Mouse (Mus musculus): ENCODE measurements at regions not wholly inside any gene's neighbourhood (a gene's known extent, or its start where the extent isn't known, plus 50 kb on each side); places are given as distances from the start of the nearest gene placed in this dataset.
A peak's percentile ranks its signal among the peaks of the same experiment; 100 is the strongest.

DNA sequence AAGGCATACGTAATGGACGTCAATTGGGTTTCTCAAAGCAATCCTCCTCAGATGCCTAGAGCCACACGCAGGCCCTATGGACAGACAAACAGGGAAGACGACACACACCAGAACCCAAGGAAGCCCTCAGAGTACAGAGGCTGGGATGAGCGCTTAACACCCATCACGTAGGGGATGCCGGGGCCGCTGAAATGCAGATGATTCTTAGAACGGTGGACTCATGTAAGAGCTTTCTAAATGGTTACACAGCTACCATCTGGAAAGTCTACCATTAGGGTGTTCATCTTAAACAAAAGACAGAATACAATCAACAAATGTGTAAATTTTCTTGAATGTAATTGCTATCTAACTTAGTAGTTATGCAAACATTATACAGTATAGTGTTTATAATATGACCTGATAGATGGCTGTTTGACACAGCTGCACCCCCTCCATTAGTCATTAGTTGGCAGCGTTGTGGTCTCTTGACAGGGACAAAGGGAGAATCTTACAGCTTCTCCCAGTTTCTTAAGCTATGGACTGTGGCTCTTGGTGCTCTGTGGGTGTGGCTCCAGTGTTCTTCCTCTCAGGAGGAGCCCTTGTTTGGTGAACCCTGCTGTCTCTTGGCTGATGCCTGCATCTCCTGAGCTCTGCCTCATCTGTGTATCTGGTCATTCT is 259.4 kb upstream of the Runx1 start:
- Histone ChIP-seq H3K27ac (no peak overlapping the region), H3K4me3 (no peak overlapping the region), H3K36me3 (ENCODE audit: poor library complexity, severe bottlenecking) (no peaks in the 10 kb centered on the region), H3K27me3 (no peaks in the 10 kb centered on the region), H3K4me2 (no peak overlapping the region), H3K9ac (no peak overlapping the region), H3K9me3 (replicated peaks) (no peaks in the 10 kb centered on the region), H3K4me1 (no peaks in the 10 kb centered on the region)
- WGBS, result 88% methylated on average over 10 of the region's 10 CpGs
- ATAC-seq, result no peak

DNA sequence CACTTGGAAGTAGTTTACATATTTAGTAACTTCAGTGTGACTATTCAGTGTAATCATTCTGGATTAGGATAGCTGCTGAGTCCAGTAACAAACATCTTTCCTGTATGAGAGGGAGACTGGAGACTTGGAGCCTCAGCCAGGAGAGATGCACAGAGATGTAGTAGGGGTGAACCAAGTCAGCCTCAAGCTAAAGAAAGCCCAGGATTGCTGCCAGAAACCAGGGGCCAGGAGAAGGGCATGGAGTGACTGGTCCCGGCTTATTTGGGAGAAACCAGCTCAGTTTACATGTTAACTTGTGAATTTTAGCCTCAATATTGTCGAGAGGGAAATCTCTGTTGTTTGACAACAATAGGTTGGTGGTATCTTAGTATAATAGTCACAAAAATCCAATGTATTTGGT is 257.8 kb upstream of the Runx1 start:
- H3K4me2 ChIP-seq, result no peak overlapping the region
- H3K27me3 ChIP-seq, result no peaks in the 10 kb centered on the region
- H3K9me3 ChIP-seq (replicated peaks), result no peaks in the 10 kb centered on the region
- no peak overlapping the region for H3K27ac ChIP-seq
- H3K4me3 ChIP-seq, result no peak overlapping the region
- no peak overlapping the region for H3K9ac ChIP-seq
- no peak for ATAC-seq
- H3K36me3 ChIP-seq (ENCODE audit: poor library complexity, severe bottlenecking), result no peaks in the 10 kb centered on the region
- peaks cover 10% of the 10 kb centered on the region for H3K4me1 ChIP-seq
- WGBS, result 65% methylated on average over 2 of the region's 2 CpGs

DNA sequence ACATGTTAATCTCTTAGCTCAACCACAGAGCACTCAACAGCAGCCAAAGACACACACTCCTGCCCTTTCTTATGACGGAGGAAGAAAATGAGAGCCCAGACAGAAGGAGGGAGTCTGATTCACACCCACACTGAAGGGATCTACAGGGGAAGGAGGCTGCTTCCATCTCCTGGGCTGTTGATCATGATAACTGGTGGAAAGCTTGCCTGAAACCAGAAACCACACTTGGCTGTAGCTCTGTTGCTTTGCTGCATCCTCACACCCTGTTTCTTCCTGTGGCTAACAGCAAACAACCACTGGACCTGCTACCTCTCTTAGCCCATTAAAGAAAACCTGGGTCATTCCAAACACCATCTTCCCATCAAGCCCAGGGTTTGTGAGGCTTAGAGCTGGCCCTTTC is 257.2 kb upstream of the Runx1 start:
- H3K27me3 ChIP-seq, result no peaks in the 10 kb centered on the region
- no peak for ATAC-seq
- no peak overlapping the region for H3K4me2 ChIP-seq
- no peak overlapping the region for H3K4me3 ChIP-seq
- no peaks in the 10 kb centered on the region; the same call in 1 of the 2 replicates for H3K36me3 ChIP-seq (ENCODE audit: poor library complexity, severe bottlenecking)
- H3K9ac ChIP-seq, result no peak overlapping the region
- H3K27ac ChIP-seq, result no peak overlapping the region
- H3K4me1 ChIP-seq, result peaks cover 11% of the 10 kb centered on the region
- H3K9me3 ChIP-seq (replicated peaks), result 0 out of 2 replicates have a peak, but pooled peaks cover 2% of the 10 kb centered on the region
- 94% methylated on average over 1 of the region's 1 CpGs for WGBS

DNA sequence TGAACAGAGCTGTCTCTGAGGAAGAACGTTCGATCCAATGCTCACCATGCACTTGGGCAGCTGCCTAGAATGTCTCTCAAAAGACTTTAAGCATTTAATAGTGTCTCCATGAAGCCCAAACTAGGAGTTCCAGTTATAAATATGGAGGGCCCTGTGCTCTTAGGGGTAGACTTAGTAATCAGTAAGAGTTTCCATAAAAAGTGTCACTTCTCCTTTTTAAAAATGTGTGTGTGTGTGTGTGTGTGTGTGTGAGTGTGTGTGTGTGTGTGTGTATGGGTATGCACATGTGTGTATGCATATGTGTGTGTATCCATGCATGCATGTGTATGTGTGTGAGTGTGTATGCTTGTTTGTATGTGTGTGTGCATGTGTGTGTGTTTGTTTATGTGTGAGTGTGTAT is 255.6 kb upstream of the Runx1 start:
- H3K27me3 ChIP-seq, result no peaks in the 10 kb centered on the region
- no peak overlapping the region for H3K9ac ChIP-seq
- H3K36me3 ChIP-seq (ENCODE audit: poor library complexity, severe bottlenecking), result no peaks in the 10 kb centered on the region; the same call in 1 of the 2 replicates
- no peak overlapping the region for H3K27ac ChIP-seq
- ATAC-seq, result no peak
- 88% methylated on average over 2 of the region's 2 CpGs for WGBS
- H3K4me2 ChIP-seq, result no peak overlapping the region
- H3K4me3 ChIP-seq, result no peak overlapping the region
- H3K4me1 ChIP-seq, result peaks cover 11% of the 10 kb centered on the region
- H3K9me3 ChIP-seq (replicated peaks), result 0 out of 2 replicates have a peak, but pooled peaks cover 5% of the 10 kb centered on the region

DNA sequence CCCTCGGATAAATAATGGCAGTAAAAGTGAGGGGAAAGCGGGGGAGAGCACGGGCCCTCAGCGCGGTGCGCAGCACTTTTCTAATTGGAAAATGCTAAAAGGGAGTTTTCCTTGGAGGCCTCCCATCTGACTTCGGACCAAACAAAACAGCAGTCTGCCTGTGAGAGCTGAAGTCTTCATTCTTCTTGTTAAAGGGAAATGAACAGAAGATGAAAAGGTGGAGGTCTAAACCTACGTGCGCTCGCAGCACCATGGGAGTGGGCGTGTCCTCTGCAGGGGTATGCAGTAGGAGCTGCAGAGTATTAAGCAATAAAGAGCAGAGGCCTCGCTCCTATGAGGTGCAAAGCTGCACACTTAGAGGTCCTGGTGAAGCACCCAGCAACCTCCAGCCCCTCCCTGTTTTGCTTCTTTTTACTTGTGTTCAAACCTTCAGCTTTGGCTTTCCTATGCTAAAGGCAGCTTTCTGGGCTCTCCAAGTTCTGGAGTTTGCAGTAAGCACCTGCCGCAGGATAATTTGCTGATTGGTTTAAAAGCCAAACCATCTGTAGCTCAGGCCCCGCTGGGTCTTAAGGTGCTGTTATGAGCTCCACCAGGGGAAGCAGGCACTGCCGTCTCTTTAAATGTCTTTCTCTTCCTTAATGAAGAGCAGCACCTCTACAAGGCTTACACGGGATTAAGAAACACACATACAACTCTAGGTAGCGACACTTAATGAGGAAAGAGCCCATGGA is 253.9 kb upstream of the Runx1 start:
- Histone ChIP-seq H3K4me2 (peak overlapping the region; percentile 57), H3K9me3 (replicated peaks) (0 out of 2 replicates have a peak, but pooled peaks cover 5% of the 10 kb centered on the region), H3K4me1 (peaks cover 11% of the 10 kb centered on the region), H3K36me3 (ENCODE audit: poor library complexity, severe bottlenecking) (no peaks in the 10 kb centered on the region; the same call in 1 of the 2 replicates), H3K27me3 (no peaks in the 10 kb centered on the region), H3K9ac (peak overlapping the region; percentile 53; the same call in 1 of the 2 replicates), H3K27ac (no peak overlapping the region), H3K4me3 (peak overlapping the region; percentile 33)
- peak; percentile 71; the same call in 1 of the 2 replicates for ATAC-seq
- WGBS, result 14% methylated on average over 17 of the region's 17 CpGs

DNA sequence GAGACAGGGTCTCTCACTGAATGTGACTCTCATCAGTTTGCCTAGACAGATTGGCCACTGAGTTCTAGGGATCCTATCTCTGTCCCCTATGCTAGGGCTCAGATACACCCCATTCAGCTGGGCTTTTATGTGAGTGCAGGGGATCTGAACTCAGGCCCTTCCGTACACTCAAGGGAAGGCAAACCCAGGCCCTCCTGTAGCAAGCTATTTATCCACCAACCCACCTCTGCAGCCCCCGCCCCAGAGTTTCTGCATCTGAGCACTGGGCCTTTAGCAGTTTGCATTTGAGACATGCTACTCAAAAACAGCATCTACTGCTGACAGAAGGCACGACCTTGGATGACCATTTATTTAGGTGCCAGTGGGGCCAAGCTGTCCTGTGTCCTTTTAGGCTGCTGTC is 253.0 kb upstream of the Runx1 start:
- no peak overlapping the region for H3K4me3 ChIP-seq
- 52% methylated on average over 3 of the region's 3 CpGs for WGBS
- H3K27ac ChIP-seq, result no peak overlapping the region

DNA sequence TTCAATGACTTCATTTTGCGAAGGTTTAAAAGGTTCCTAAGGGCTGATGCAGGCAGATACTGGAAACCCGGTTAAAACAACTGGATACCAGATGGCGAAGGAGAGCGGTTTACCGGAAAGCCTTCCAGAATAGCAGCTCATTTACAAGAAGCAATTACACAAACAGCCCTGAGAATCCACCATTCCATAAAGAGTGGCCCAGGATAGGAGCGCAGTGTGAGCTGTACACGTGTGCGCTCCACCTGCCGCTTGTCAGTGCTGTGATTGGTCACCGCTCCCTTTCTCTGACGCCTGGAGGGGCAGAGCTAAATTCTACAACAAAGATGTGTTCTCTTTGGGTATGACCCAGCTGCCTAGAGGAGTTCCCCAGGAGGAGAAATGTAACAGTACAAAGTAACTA is 249.5 kb upstream of the Runx1 start:
- Histone ChIP-seq H3K4me2 (no peak overlapping the region), H3K9ac (no peak overlapping the region), H3K9me3 (replicated peaks) (0 out of 2 replicates have a peak, but pooled peaks cover 5% of the 10 kb centered on the region), H3K4me1 (peaks cover 11% of the 10 kb centered on the region), H3K27me3 (no peaks in the 10 kb centered on the region), H3K4me3 (no peak overlapping the region), H3K27ac (no peak overlapping the region), H3K36me3 (ENCODE audit: poor library complexity, severe bottlenecking) (no peaks in the 10 kb centered on the region; the same call in 1 of the 2 replicates)
- ATAC-seq, result no peak
- 87% methylated on average over 11 of the region's 11 CpGs for WGBS

More for the DNA sequence above, 253.0 kb upstream of the Runx1 start:
- H3K27me3 ChIP-seq, result no peaks in the 10 kb centered on the region
- ATAC-seq, result no peak
- H3K4me2 ChIP-seq, result peak overlapping the region; percentile 57
- 0 out of 2 replicates have a peak, but pooled peaks cover 5% of the 10 kb centered on the region for H3K9me3 ChIP-seq (replicated peaks)
- H3K9ac ChIP-seq, result no peak overlapping the region
- H3K36me3 ChIP-seq (ENCODE audit: poor library complexity, severe bottlenecking), result no peaks in the 10 kb centered on the region; the same call in 1 of the 2 replicates
- H3K4me1 ChIP-seq, result peaks cover 11% of the 10 kb centered on the region

DNA sequence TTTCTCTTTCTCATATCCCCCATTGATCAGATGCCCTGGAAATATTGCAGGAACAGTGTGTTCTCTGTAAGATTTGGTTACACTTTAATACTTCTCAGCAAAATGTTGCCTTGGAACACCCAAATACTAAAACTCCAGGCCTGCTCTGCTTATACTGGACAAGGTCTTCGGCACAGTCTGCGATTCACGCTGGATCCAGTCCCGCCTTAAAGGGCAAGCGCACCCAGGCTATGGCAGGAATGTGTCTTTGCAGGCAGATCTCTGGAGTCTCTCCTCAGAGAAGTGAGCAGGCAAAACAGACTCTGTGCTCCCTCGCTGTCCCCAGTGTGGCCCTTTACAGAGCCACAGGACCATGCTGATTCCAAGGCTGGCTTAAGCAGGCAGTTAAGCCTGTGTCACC is 246.2 kb upstream of the Runx1 start:
- Histone ChIP-seq H3K4me1 (no peaks in the 10 kb centered on the region), H3K27ac (no peak overlapping the region), H3K9ac (no peak overlapping the region), H3K36me3 (ENCODE audit: poor library complexity, severe bottlenecking) (no peaks in the 10 kb centered on the region), H3K9me3 (replicated peaks) (no peaks in the 10 kb centered on the region), H3K27me3 (no peaks in the 10 kb centered on the region), H3K4me3 (no peak overlapping the region), H3K4me2 (no peak overlapping the region)
- ATAC-seq, result no peak
- WGBS, result 61% methylated on average over 6 of the region's 6 CpGs

DNA sequence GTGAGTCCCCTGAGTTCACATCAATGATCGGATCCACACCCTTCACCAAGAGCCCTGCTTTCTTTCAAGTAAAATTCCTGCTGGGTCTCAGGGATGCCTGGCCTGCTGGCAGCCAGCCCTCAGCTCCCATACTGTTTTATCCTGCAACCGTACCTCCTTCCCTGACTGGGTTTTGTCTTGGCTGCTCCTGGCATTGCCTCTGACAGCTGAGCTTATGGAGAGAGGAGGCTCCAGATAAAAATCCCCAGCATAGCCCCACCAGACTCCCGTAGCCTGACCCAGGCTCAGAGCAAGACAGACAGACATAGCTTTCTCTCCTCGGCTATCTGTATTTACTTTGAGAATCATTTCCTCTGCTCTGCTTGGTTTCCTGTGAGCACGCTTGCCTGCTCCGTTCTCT is 245.8 kb upstream of the Runx1 start:
- Histone ChIP-seq H3K4me1 (no peaks in the 10 kb centered on the region), H3K36me3 (ENCODE audit: poor library complexity, severe bottlenecking) (no peaks in the 10 kb centered on the region), H3K9ac (no peak overlapping the region), H3K4me2 (no peak overlapping the region), H3K27me3 (no peaks in the 10 kb centered on the region), H3K27ac (no peak overlapping the region), H3K4me3 (no peak overlapping the region), H3K9me3 (replicated peaks) (no peaks in the 10 kb centered on the region)
- 82% methylated on average over 6 of the region's 6 CpGs for WGBS
- ATAC-seq, result no peak

DNA sequence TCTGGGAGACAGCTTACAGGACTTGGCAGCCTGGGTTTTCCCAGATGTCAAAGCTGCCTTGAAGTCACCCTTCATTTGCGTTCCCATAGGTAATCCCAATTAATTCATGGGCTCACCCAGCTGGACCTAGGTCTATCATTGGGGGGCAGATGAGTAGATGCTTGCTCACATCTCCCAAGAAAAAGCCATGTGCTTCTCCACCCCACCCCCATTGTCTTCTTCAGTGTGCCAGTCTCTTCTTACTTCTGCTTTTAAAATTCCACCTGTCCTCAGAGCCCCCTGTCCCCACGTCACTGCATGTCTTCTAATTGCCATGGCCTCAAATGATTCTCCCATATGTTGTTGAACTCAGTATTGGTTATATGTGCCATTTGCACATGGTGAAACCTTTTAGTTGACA is 240.9 kb upstream of the Runx1 start:
- no peak overlapping the region for H3K9ac ChIP-seq
- no peaks in the 10 kb centered on the region for H3K9me3 ChIP-seq (replicated peaks)
- WGBS, result 77% methylated on average over 2 of the region's 2 CpGs
- ATAC-seq, result no peak
- no peaks in the 10 kb centered on the region for H3K27me3 ChIP-seq
- no peaks in the 10 kb centered on the region for H3K36me3 ChIP-seq (ENCODE audit: poor library complexity, severe bottlenecking)
- H3K4me1 ChIP-seq, result no peaks in the 10 kb centered on the region
- H3K4me2 ChIP-seq, result no peak overlapping the region
- H3K4me3 ChIP-seq, result no peak overlapping the region
- no peak overlapping the region for H3K27ac ChIP-seq

DNA sequence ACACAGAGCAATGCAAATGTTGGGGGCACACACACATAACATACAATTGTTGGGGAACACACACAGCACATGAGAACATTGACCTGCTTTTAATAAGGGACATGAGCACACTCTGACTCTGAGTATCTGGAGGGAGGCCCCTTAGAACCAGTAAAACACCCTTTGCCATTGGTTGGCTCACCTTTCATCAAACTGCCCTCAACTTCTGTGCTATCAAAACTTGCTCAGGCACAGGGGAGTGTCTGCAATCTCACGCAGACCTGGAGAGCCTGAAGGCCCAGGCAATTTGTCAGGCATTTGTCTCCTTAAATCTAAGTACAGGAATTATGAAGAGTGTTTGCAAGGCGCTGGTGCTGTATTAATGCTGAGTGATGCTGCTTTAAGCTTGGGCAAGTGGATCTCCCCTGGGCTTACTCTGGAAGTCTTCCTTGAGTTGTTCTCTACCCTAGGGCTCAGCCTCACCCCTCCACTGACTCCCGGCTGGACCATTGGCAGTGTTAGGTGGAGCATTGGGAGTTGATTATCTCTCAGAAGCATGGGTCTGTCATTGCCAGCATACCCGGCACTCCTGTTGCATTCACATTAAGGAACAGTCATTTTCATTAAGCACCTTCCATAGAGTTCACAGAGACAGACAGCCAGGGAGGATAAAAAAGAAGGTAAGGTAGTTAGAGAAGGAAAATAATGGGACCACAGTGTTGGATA is 235.7 kb upstream of the Runx1 start:
- WGBS, result 85% methylated on average over 4 of the region's 4 CpGs

DNA sequence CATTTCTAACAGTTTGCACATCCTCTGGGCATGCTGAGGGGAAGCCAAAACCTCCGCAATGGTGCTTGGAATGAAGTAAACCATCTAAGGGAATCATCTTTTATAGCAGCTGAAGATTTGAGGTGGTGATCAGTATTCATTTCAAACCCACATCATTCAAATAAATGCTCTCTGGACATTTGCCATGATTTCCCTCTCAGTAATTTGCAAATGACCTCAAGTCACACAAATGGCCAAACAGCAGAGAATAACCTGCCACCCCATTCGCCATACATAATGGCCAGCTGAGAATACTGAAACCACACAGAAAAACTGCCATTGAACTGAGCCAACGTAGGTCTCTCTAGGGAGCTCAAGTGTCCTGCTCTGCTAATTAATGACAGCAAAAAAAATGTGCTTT is 230.3 kb upstream of the Runx1 start:
- Histone ChIP-seq H3K27me3 (no peaks in the 10 kb centered on the region), H3K4me2 (no peak overlapping the region), H3K36me3 (ENCODE audit: poor library complexity, severe bottlenecking) (no peaks in the 10 kb centered on the region), H3K4me3 (no peak overlapping the region), H3K9me3 (replicated peaks) (no peaks in the 10 kb centered on the region), H3K4me1 (0 out of 2 replicates have a peak, but pooled peaks cover 6% of the 10 kb centered on the region), H3K27ac (no peak overlapping the region), H3K9ac (no peak overlapping the region)
- WGBS, result 36% methylated on average over 3 of the region's 3 CpGs
- ATAC-seq, result no peak

More for the DNA sequence above, 235.7 kb upstream of the Runx1 start:
- ATAC-seq, result no peak
- no peak overlapping the region for H3K27ac ChIP-seq
- H3K4me3 ChIP-seq, result no peak overlapping the region
- H3K9ac ChIP-seq, result no peak overlapping the region
- no peaks in the 10 kb centered on the region for H3K4me1 ChIP-seq
- H3K4me2 ChIP-seq, result no peak overlapping the region
- H3K27me3 ChIP-seq, result no peaks in the 10 kb centered on the region
- no peaks in the 10 kb centered on the region for H3K36me3 ChIP-seq (ENCODE audit: poor library complexity, severe bottlenecking)
- no peaks in the 10 kb centered on the region for H3K9me3 ChIP-seq (replicated peaks)

Measured in forebrain, embryonic 13.5 days (tissue).